Mouse (Mus musculus): ENCODE results near the gene Gnaq.

DNA sequence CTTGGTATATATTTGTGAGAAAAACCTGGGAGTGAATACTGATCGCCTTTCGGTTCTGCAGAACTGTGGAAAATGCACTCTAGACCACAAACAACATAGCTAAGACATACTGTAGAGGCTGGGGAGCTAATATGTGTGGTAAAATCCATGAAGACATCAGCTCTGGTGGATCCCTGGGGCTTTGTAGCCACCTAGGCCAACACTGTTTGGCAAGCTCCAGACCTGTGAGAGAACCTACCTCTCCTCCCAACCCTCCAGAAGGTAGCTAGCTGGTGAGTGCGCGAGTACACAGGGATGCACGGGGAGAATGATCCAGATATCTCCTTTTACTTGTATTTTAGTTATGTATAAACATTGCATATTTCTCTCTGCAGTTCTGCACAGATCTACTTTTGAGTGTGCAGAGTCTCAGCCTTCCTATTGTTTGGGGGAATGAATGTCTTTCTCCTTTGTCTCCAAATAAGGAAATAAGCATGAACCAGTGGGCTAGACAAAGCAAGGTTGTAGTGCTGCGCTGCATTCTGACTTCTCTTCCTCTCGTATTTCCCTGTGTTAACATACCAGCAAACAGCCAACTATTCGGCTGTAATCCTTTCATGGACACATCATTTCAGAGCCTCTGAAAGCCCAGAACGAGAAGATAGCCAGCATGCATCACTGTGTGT, 205.4 kb downstream of the Gnaq start:
- TF ChIP-seq HCFC1 (IDR thresholded peaks at IDR 0.05; ENCODE audit: borderline replicate concordance, insufficient read depth, low read length) (no peak), CHD2 (IDR thresholded peaks at IDR 0.05; ENCODE audit: low read depth, low read length) (no peak), MAFK (IDR thresholded peaks at IDR 0.05; ENCODE audit: insufficient read depth, low read depth, low read length) (no peak), ZNF384 (IDR thresholded peaks at IDR 0.05; ENCODE audit: low read depth, low read length) (no peak)

Data from ES-E14 (cell line).